Mouse (Mus musculus) intestine, embryonic 15.5 days (tissue): Measurements from ENCODE around the gene Fam120c. TPM values are rescaled to one million over a fixed set of nuclear protein-coding genes. Genes with fewer than 3 reads are reported as not detected.
A peak's percentile ranks its signal among the peaks of the same experiment; 100 is the strongest.

Source experiments
- ATAC-seq: fragments of 200-750 bp; cut with Nextera tagmentation; 2 replicates; pipeline ENCODE4 v1.8.0; 2017; ENCODE audit warnings: moderate TSS enrichment, moderate library complexity
- H3K27ac ChIP-seq: fragments of 300-500 bp; sonication (generic); 2 replicates; pipeline ENCODE4 v1.5.1; 2015; ENCODE audit warnings: mild to moderate bottlenecking, inconsistent platforms
- H3K27me3 ChIP-seq: fragments of 300-500 bp; sonication (generic); replicated peaks from 2 replicates; pipeline ENCODE4 v1.6.1; 2015; ENCODE audit warnings: inconsistent platforms
- H3K36me3 ChIP-seq: fragments of 300-500 bp; sonication (generic); 2 replicates; pipeline ENCODE4 v1.6.1; 2015; ENCODE audit warnings: inconsistent platforms
- H3K4me1 ChIP-seq: fragments of 300-500 bp; sonication (generic); replicated peaks from 2 replicates; pipeline ENCODE4 v1.6.1; 2015; ENCODE audit warnings: inconsistent platforms
- H3K4me2 ChIP-seq: fragments of 300-500 bp; sonication (generic); replicated peaks from 2 replicates; pipeline ENCODE4 v1.6.1; 2015; ENCODE audit warnings: mild to moderate bottlenecking, inconsistent platforms
- H3K4me3 ChIP-seq: fragments of 300-500 bp; sonication (generic); replicated peaks from 2 replicates; pipeline ENCODE4 v1.5.1; 2015; ENCODE audit warnings: inconsistent platforms
- H3K9ac ChIP-seq: fragments of 300-500 bp; sonication (generic); 2 replicates; pipeline ENCODE4 v1.6.1; 2015; ENCODE audit warnings: inconsistent platforms
- H3K9me3 ChIP-seq: fragments of 300-500 bp; sonication (generic); 2 replicates; pipeline ENCODE4 v1.6.1; 2016; ENCODE audit warnings: inconsistent platforms
- WGBS: fragments of 180-500 bp; shearing (Covaris S2); methylation state at CpG from one replicate; pipeline ENCODE4 v1.1.7; 2015; 5-methylcytosine and 5-hydroxymethylcytosine counted together
- polyA plus RNA-seq: library from polyadenylated mRNA; unstranded; fragments of >200 nt; fragmentation: Nextera tagmentation; extraction: Ambion mirVana; gene quantifications from 2 replicates; pipeline ENCODE4 v1.2.1, GENCODE M21; 2015

Fam120c gene
- polyA plus RNA-seq = 2.7 and 3.1 TPM in 2 replicates

DNA sequence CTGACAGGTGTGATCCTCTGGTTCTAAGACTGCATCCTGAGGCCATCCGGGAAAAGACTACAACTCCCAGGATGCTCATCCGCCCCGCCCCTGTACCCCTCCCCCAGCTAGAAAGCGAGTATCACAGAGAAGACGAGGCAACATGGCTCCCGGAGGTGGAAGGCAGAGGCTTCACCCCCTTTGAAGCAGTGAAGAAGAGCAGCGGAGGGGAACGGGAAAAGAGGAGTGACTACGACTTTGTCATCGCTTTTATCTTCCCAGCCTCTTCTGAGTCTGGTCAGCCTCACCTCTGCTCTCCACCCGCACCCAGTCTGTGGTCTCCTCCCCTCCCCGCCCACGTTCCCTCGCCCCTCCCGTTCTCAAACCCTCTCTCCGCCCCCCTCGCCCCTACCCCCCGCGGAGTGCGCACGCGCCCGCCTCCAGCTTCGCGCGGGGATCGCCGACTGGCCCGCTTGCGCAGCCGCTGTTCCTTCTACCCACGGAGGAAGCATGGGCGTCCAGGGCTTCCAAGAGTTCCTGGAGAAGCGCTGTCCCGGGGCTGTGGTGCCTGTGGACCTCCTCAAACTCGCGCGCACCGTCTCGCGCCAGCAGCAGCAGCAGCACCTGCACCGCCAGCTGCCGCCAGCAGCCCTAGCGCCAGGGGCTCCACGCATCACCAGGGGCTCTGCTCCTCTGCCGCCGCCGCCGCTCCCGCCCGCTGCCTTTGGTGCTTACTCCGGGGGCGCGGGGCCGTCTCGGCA, at the start of gene Fam120c:
TSS of gene Fam120c (plus strand) at position 415 of the 740 bp plus-strand sequence.
- peak within 1 kb of the TSS; percentile 86 for H3K27ac ChIP-seq
- H3K27me3 ChIP-seq = no peaks in the 10 kb centered on the region
- H3K4me3 ChIP-seq = peak within 1 kb of the TSS; percentile 65
- WGBS = 9% methylated on average over 56 of the region's 56 CpGs
- peak within 1 kb of the TSS; percentile 68 for H3K9ac ChIP-seq
- H3K4me1 ChIP-seq = no peaks in the 10 kb centered on the region
- peak within 1 kb of the TSS; percentile 69 for H3K4me2 ChIP-seq
- H3K36me3 ChIP-seq = no peaks in the 10 kb centered on the region
- no peaks in the 10 kb centered on the region for H3K9me3 ChIP-seq
- ATAC-seq = peak; percentile 95

DNA sequence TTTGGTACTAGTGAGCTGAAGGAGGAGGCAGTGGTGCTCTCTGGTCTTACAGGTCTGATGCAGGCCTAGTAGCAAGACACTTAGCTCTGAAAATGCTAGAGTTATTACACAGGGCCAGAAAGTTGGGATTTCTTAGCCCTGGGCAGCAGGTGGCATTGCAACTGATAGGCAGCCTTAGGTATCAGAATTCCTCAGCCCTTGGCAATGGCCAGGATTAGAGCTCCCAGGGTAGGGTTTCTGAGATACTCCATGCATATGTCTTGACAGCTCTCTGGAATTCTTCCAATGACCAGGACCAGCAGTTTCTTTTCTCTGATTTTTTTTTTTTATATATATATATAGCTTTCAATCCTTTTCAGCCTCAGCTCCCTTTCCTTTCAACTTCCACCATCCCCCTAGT, 45.6 kb upstream of the Fam120c start:
- no peak overlapping the region for H3K4me2 ChIP-seq
- H3K4me3 ChIP-seq = no peak overlapping the region
- ATAC-seq = no peak

GRCm38 (mm10) chrX:151313732-151314131, 30.2 kb upstream of the Fam120c start:
- no peaks in the 10 kb centered on the region for H3K36me3 ChIP-seq
- no peaks in the 10 kb centered on the region for H3K4me1 ChIP-seq
- no peak overlapping the region for H3K4me3 ChIP-seq
- H3K9ac ChIP-seq = no peak overlapping the region
- no peaks in the 10 kb centered on the region for H3K9me3 ChIP-seq
- H3K27me3 ChIP-seq = 0 out of 2 replicates have a peak, but pooled peaks cover 3% of the 10 kb centered on the region
- 76% methylated on average over 4 of the region's 4 CpGs for WGBS
- no peak overlapping the region for H3K4me2 ChIP-seq
- no peak overlapping the region for H3K27ac ChIP-seq
- no peak for ATAC-seq

More for the DNA sequence above, 45.6 kb upstream of the Fam120c start:
- Histone ChIP-seq H3K4me1 (no peaks in the 10 kb centered on the region), H3K36me3 (no peaks in the 10 kb centered on the region), H3K9ac (no peak overlapping the region), H3K9me3 (no peaks in the 10 kb centered on the region), H3K27ac (no peak overlapping the region), H3K27me3 (no peaks in the 10 kb centered on the region)

- H3K9me3 ChIP-seq = no peaks in the 10 kb centered on the region
- WGBS = 82% methylated on average over 2 of the region's 2 CpGs
- no peak overlapping the region for H3K4me2 ChIP-seq
- no peaks in the 10 kb centered on the region for H3K36me3 ChIP-seq
- no peak overlapping the region for H3K9ac ChIP-seq
- H3K27ac ChIP-seq = no peak overlapping the region
- no peaks in the 10 kb centered on the region for H3K4me1 ChIP-seq
- no peak overlapping the region for H3K4me3 ChIP-seq
- no peak for ATAC-seq
- no peaks in the 10 kb centered on the region; the same call in 1 of the 2 replicates for H3K27me3 ChIP-seq
These were observed 10.4 kb upstream of the Fam120c start for GRCm38 (mm10) chrX:151333615-151334014.

GRCm38 (mm10) chrX:151337804-151338203, 6.2 kb upstream of the Fam120c start:
- no peaks in the 10 kb centered on the region; the same call in 1 of the 2 replicates for H3K27me3 ChIP-seq
- no peak for ATAC-seq
- WGBS = 67% methylated on average over 4 of the region's 4 CpGs

GRCm38 (mm10) chrX:151344501-151344984, 568 bp downstream of the Fam120c start:
- peak; percentile 70 for ATAC-seq
- Histone ChIP-seq H3K9ac (peak overlapping the region; percentile 68), H3K27ac (peak overlapping the region; percentile 86), H3K4me2 (peak overlapping the region; percentile 69), H3K4me1 (no peaks in the 10 kb centered on the region), H3K4me3 (peak overlapping the region; percentile 65), H3K9me3 (no peaks in the 10 kb centered on the region), H3K27me3 (no peaks in the 10 kb centered on the region), H3K36me3 (no peaks in the 10 kb centered on the region)
- WGBS = 33% methylated on average over 33 of the region's 33 CpGs

More at GRCm38 (mm10) chrX:151337804-151338203, 6.2 kb upstream of the Fam120c start:
- Histone ChIP-seq H3K9me3 (no peaks in the 10 kb centered on the region), H3K36me3 (no peaks in the 10 kb centered on the region), H3K27ac (no peak overlapping the region), H3K4me3 (no peak overlapping the region), H3K4me2 (no peak overlapping the region), H3K4me1 (no peaks in the 10 kb centered on the region), H3K9ac (no peak overlapping the region)

GRCm38 (mm10) chrX:151345333-151346125, 1.6 kb downstream of the Fam120c start:
- WGBS = 42% methylated on average over 11 of the region's 11 CpGs
- Histone ChIP-seq H3K9ac (no peak overlapping the region; the same call in 1 of the 2 replicates), H3K36me3 (no peaks in the 10 kb centered on the region), H3K4me1 (no peaks in the 10 kb centered on the region), H3K27ac (no peak overlapping the region), H3K27me3 (no peaks in the 10 kb centered on the region), H3K9me3 (no peaks in the 10 kb centered on the region), H3K4me3 (peak overlapping the region; percentile 65), H3K4me2 (peak overlapping the region; percentile 69)
- no peak for ATAC-seq

- H3K27me3 ChIP-seq = no peaks in the 10 kb centered on the region
- no peak overlapping the region for H3K4me3 ChIP-seq
- no peak for ATAC-seq
- no peaks in the 10 kb centered on the region for H3K36me3 ChIP-seq
- H3K9me3 ChIP-seq = no peaks in the 10 kb centered on the region
- H3K9ac ChIP-seq = no peak overlapping the region
- no peak overlapping the region for H3K27ac ChIP-seq
- no peaks in the 10 kb centered on the region for H3K4me1 ChIP-seq
- no peak overlapping the region for H3K4me2 ChIP-seq
These were observed 3.3 kb downstream of the Fam120c start for GRCm38 (mm10) chrX:151347278-151347677.

DNA sequence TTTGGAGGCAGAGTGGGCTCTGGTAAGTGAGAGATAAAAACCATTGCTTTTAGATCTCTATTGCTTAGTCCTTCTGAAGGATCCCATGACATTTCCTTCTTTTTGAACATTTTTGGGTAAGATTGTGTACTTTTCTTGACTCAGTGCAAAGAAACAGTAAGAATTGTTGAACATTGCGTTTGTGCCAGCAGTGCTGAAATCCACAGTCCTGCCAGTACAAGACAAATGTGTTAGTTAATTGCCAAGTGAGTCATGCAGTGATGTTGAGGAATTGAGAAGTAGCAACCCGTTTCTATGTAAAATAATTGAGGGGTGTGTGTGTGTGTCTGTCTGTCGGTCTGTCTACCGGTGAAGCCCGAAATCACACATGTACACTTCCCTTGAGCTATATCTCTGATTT, 5.3 kb downstream of the Fam120c start:
- no peak for ATAC-seq
- 80% methylated on average over 5 of the region's 5 CpGs for WGBS

DNA sequence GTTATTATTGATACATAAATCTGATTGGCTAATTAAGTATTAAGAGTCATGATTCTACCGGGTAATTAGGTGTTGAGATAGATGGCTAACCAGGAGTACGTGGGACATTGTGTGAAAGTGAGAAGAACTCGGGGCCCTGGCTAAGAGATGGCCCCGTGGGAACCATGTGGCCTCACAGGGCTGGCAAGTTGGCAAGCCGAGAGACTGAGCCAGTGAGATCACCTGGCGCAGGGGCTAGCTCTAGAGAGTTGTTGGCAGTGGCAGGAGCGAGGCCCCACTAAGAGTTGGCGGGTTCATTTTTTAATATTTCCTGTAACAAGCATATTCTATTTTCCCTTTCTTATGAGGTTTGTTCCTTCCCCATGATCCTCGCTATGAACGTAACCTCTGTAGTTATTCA, 74.8 kb downstream of the Fam120c start:
- no peaks in the 10 kb centered on the region for H3K9me3 ChIP-seq
- no peak for ATAC-seq
- no peak overlapping the region for H3K4me3 ChIP-seq
- no peak overlapping the region for H3K9ac ChIP-seq
- H3K4me1 ChIP-seq = no peaks in the 10 kb centered on the region
- H3K27me3 ChIP-seq = no peaks in the 10 kb centered on the region
- H3K27ac ChIP-seq = no peak overlapping the region
- H3K4me2 ChIP-seq = no peak overlapping the region
- no peaks in the 10 kb centered on the region for H3K36me3 ChIP-seq
- 93% methylated on average over 10 of the region's 10 CpGs for WGBS

More for the DNA sequence above, 5.3 kb downstream of the Fam120c start:
- Histone ChIP-seq H3K4me2 (no peak overlapping the region), H3K9ac (no peak overlapping the region), H3K4me3 (no peak overlapping the region), H3K9me3 (no peaks in the 10 kb centered on the region), H3K27me3 (no peaks in the 10 kb centered on the region), H3K27ac (no peak overlapping the region), H3K4me1 (no peaks in the 10 kb centered on the region), H3K36me3 (no peaks in the 10 kb centered on the region)

GRCm38 (mm10) chrX:151420791-151421190, 76.8 kb downstream of the Fam120c start:
- ATAC-seq = no peak
- no peak overlapping the region for H3K4me2 ChIP-seq
- no peaks in the 10 kb centered on the region for H3K4me1 ChIP-seq
- H3K9me3 ChIP-seq = no peaks in the 10 kb centered on the region
- H3K36me3 ChIP-seq = no peaks in the 10 kb centered on the region
- H3K4me3 ChIP-seq = no peak overlapping the region
- H3K9ac ChIP-seq = no peak overlapping the region
- 86% methylated on average over 1 of the region's 1 CpGs for whole genome bisulfite sequencing
- H3K27ac ChIP-seq = no peak overlapping the region
- H3K27me3 ChIP-seq = no peaks in the 10 kb centered on the region

GRCm38 (mm10) chrX:151443637-151444036, 99.7 kb downstream of the Fam120c start:
- no peaks in the 10 kb centered on the region for H3K36me3 ChIP-seq
- H3K4me2 ChIP-seq = no peak overlapping the region
- H3K27ac ChIP-seq = no peak overlapping the region
- no peak overlapping the region for H3K9ac ChIP-seq
- no peak for ATAC-seq
- H3K4me1 ChIP-seq = no peaks in the 10 kb centered on the region
- H3K9me3 ChIP-seq = no peaks in the 10 kb centered on the region
- no peak overlapping the region for H3K4me3 ChIP-seq
- no peaks in the 10 kb centered on the region for H3K27me3 ChIP-seq
